Mouse (Mus musculus) layer of hippocampus, adult 18-20 months (tissue): Measurements from ENCODE around the gene Gm28553. TPM values are rescaled to one million over a fixed set of nuclear protein-coding genes. Genes with fewer than 3 reads are reported as not detected.
"Not testable (repeated sequence)": the region's sequence is repeated elsewhere in the genome, so short reads cannot be mapped to it uniquely, and the experiment has no call there.

ENCODE experiments used
- DNase-seq, 2 experiments: peaks; one replicate each; pipeline ENCODE4 v3.0.0; 2022; ENCODE audit warnings: low spot score in 2 of 2
- long read RNA-seq: library from polyadenylated mRNA; stranded (forward); transcript quantifications from one replicate; pipeline ENCODE4 v2.0.0, GENCODE M21; 2021
- total RNA-seq, 2 experiments: library from RNA; stranded (reverse); gene quantifications; 2 replicates each; pipeline ENCODE4 v1.2.3; 2021

The Gm28553 gene
- not detected for total RNA-seq
- long read RNA-seq, result 0 reads

DNA sequence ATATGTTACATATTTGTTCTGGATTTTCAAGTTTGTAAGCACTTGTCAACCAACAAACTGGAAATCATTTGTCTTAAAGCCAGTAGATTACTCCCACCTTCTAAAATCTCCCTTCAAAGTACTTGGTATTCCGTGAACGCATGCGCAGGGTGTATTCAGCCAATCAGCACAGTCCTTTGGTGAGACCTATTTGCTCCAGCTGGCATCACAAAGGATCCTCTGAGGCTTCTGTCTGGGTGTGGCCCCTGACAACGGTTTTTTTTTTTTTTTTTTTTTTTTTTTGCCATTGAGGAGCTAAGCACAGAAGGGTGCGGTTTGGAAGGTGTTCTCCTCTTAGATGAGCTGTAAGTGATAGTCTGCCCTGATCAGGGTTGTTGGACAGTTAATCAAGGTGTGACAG lies at the start of gene Gm28553:
Gene Gm28553, plus strand, starts transcription at position 301 of the 400 bp plus-strand sequence.
- not testable (repeated sequence) for DNase-seq
